Mouse (Mus musculus): Measurements from ENCODE around the gene Asap2.

Asap2 gene

DNA sequence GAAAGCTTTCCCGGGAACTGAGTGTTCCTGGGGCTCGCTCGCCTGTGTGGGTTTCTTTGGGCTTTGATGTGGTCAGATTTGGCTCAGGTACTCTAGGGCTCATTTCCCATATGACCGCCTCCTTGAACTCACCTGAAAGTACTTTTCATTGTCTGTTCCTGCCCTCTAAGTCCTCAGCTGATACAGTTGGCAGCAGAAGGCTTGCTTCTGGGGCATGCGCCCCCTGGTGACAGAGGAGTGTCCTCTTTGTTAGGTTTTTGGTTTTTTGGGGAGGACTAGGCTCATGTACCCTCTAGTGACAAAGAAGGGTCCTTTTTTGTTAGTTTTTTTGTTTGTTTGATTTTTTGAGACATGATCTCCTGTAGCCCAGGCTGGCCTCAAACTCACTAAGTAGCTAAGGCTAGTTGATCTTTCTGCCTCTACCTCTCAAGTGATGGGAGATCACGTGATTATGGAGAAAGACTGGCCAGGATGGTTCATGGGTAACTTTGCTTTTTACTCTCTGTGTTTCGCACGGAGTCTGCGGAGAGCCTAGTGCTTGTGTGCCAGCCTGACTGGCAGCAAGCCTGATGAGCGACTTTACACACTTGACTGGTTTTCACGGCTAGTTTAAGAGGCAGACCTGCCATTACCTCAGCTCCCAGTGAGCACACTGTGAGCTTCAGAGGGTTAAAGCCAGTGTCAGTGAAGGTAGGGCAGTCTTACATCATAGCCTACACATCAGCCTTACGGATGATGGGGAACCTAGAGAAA lies 328.1 kb downstream of the Asap2 start:
- peak; percentile 68 to 84 for DNase-seq

Data from cerebellum, postnatal 25 days (tissue).